Mouse (Mus musculus) liver, embryonic 16.5 days (tissue): ENCODE data around the gene Bcl2l10. TPM values are rescaled to one million over a fixed set of nuclear protein-coding genes. Genes with fewer than 3 reads are reported as not detected.

Source experiments
- ATAC-seq: fragments of 200-750 bp; cut with Nextera tagmentation; 2 replicates; pipeline ENCODE4 v1.8.0; 2017; ENCODE audit warnings: low read depth, mild to moderate bottlenecking, moderate number of reproducible peaks, moderate library complexity
- H3K27ac ChIP-seq: fragments of 300-500 bp; sonication (generic); 2 replicates; pipeline ENCODE4 v1.5.1; 2014; ENCODE audit warnings: mild to moderate bottlenecking, low read length
- H3K27me3 ChIP-seq: fragments of 300-500 bp; sonication (generic); 2 replicates; pipeline ENCODE4 v1.6.1; 2014; ENCODE audit warnings: low read depth, low read length, mixed read lengths; ENCODE audit not compliant: control insufficient read depth, insufficient read depth
- H3K36me3 ChIP-seq: fragments of 300-500 bp; sonication (generic); 2 replicates; pipeline ENCODE4 v1.6.1; 2014; ENCODE audit warnings: mild to moderate bottlenecking; ENCODE audit not compliant: control insufficient read depth, insufficient read depth
- H3K4me1 ChIP-seq: fragments of 300-500 bp; sonication (generic); 2 replicates; pipeline ENCODE4 v1.6.1; 2014; ENCODE audit warnings: low read depth, low read length, mixed read lengths; ENCODE audit not compliant: control insufficient read depth
- H3K4me2 ChIP-seq: fragments of 300-500 bp; sonication (generic); 2 replicates; pipeline ENCODE4 v1.6.1; 2014; ENCODE audit warnings: low read depth, low read length, mixed read lengths
- H3K4me3 ChIP-seq: fragments of 300-500 bp; sonication (generic); 2 replicates; pipeline ENCODE4 v1.5.1; 2014; ENCODE audit warnings: low read depth, mild to moderate bottlenecking, low read length
- H3K9ac ChIP-seq: fragments of 300-500 bp; sonication (generic); 2 replicates; pipeline ENCODE4 v1.6.1; 2014; ENCODE audit warnings: low read depth, low read length
- H3K9me3 ChIP-seq: fragments of 300-500 bp; sonication (generic); replicated peaks from 2 replicates; pipeline ENCODE4 v1.6.1; 2016; ENCODE audit warnings: low read length; ENCODE audit not compliant: control insufficient read depth
- WGBS: fragments of 180-500 bp; shearing (Covaris S2); extraction: QIAGEN DNeasy Blood & Tissue Kit; methylation state at CpG from one replicate; pipeline ENCODE4 v1.1.7; 2014; ENCODE audit not compliant: insufficient replicate concordance; 5-methylcytosine and 5-hydroxymethylcytosine counted together
- polyA plus RNA-seq: library from polyadenylated mRNA; unstranded; fragments of >200 nt; fragmentation: Nextera tagmentation; extraction: Ambion mirVana; gene quantifications from 2 replicates; pipeline ENCODE4 v1.2.1, GENCODE M21; 2015

Gene Bcl2l10
- polyA plus RNA-seq, 1 experiment from 2014 or later = not detected

GRCm38 (mm10) chr9:75376428-75376827, 28.9 kb downstream of the Bcl2l10 start:
- Histone ChIP-seq H3K27me3 (no peaks in the 10 kb centered on the region), H3K4me3 (no peak overlapping the region), H3K36me3 (no peaks in the 10 kb centered on the region), H3K9ac (no peak overlapping the region), H3K4me2 (no peak overlapping the region), H3K4me1 (no peaks in the 10 kb centered on the region), H3K27ac (no peak overlapping the region), H3K9me3 (no peaks in the 10 kb centered on the region)
- ATAC-seq = no peak
- WGBS = 47% methylated on average over 1 of the region's 1 CpGs

DNA sequence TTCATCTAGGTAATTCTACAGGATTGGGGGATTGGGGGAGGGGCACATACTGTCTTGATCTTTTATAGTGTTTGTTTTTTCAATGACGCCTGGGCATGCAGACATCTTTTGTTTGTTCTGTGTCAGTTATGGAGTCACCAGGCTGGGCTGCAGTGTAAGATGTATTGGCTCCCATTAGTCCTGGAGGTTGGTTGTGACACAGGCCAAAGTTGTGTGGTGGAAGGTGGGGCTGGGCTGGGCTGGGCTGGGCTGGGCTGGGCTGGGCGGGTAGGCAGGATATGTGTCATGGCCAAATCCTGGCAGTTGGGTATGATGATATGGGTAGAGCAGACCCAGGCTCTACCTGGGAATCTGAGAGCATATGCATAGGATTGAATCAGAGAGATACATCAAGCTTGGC, 31.2 kb downstream of the Bcl2l10 start:
- no peaks in the 10 kb centered on the region for H3K4me1 ChIP-seq
- H3K9ac ChIP-seq = no peak overlapping the region
- H3K36me3 ChIP-seq = no peaks in the 10 kb centered on the region
- H3K9me3 ChIP-seq = no peaks in the 10 kb centered on the region
- H3K27ac ChIP-seq = no peak overlapping the region
- WGBS = 66% methylated on average over 2 of the region's 2 CpGs
- no peak overlapping the region for H3K4me3 ChIP-seq
- no peaks in the 10 kb centered on the region for H3K27me3 ChIP-seq
- no peak overlapping the region for H3K4me2 ChIP-seq
- no peak for ATAC-seq

GRCm38 (mm10) chr9:75382825-75383224, 35.3 kb downstream of the Bcl2l10 start:
- no peaks in the 10 kb centered on the region; the same call in 1 of the 2 replicates for H3K36me3 ChIP-seq
- no peak overlapping the region for H3K4me3 ChIP-seq
- no peak overlapping the region for H3K27ac ChIP-seq
- H3K4me2 ChIP-seq = no peak overlapping the region
- no peaks in the 10 kb centered on the region for H3K4me1 ChIP-seq
- 80% methylated on average over 14 of the region's 14 CpGs for WGBS
- H3K9me3 ChIP-seq = no peaks in the 10 kb centered on the region
- no peaks in the 10 kb centered on the region for H3K27me3 ChIP-seq
- no peak overlapping the region for H3K9ac ChIP-seq
- ATAC-seq = no peak

DNA sequence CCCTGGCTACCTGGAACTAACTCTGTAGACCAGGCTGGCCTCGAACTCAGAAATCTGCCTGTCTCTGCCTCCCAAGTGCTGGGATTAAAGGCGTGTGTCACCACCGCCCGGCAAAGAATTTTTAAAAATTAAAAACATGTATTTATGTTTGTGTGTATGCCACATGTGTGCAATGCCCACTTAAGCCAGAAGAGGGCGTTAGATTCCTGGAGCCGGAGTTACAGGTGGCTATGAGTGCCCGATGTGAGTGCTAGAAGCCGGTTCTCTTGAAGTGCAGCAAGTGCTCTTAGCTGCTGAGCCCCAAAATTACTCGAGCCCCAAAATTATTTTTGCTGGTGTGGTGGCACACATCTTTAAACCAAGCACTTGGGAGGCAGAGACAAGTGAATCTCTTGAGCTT, 36.2 kb downstream of the Bcl2l10 start:
- H3K4me1 ChIP-seq = no peaks in the 10 kb centered on the region
- no peaks in the 10 kb centered on the region for H3K27me3 ChIP-seq
- H3K27ac ChIP-seq = no peak overlapping the region
- no peaks in the 10 kb centered on the region for H3K9me3 ChIP-seq
- no peak for ATAC-seq
- no peak overlapping the region for H3K4me3 ChIP-seq
- no peak overlapping the region for H3K9ac ChIP-seq
- no peak overlapping the region for H3K4me2 ChIP-seq
- H3K36me3 ChIP-seq = no peaks in the 10 kb centered on the region; the same call in 1 of the 2 replicates
- WGBS = 66% methylated on average over 9 of the region's 9 CpGs

GRCm38 (mm10) chr9:75384337-75384962, 36.9 kb downstream of the Bcl2l10 start:
- peaks cover 7% of the 10 kb centered on the region; the same call in 1 of the 2 replicates for H3K36me3 ChIP-seq
- H3K4me1 ChIP-seq = no peaks in the 10 kb centered on the region
- no peak overlapping the region for H3K9ac ChIP-seq
- no peaks in the 10 kb centered on the region for H3K27me3 ChIP-seq
- no peak for ATAC-seq
- H3K4me2 ChIP-seq = no peak overlapping the region
- no peak overlapping the region for H3K27ac ChIP-seq
- H3K4me3 ChIP-seq = no peak overlapping the region
- WGBS = 62% methylated on average over 3 of the region's 3 CpGs
- H3K9me3 ChIP-seq = no peaks in the 10 kb centered on the region

GRCm38 (mm10) chr9:75385218-75385974, 37.8 kb downstream of the Bcl2l10 start:
- H3K9ac ChIP-seq = no peak overlapping the region
- no peak overlapping the region for H3K4me3 ChIP-seq
- no peak for ATAC-seq
- no peak overlapping the region for H3K4me2 ChIP-seq
- no peaks in the 10 kb centered on the region for H3K4me1 ChIP-seq
- peaks cover 7% of the 10 kb centered on the region; the same call in 1 of the 2 replicates for H3K36me3 ChIP-seq
- H3K27me3 ChIP-seq = no peaks in the 10 kb centered on the region
- H3K27ac ChIP-seq = no peak overlapping the region
- 69% methylated on average over 9 of the region's 9 CpGs for WGBS
- no peaks in the 10 kb centered on the region for H3K9me3 ChIP-seq

GRCm38 (mm10) chr9:75393251-75393650, 45.7 kb downstream of the Bcl2l10 start:
- WGBS = 77% methylated on average over 12 of the region's 12 CpGs
- H3K9me3 ChIP-seq = no peaks in the 10 kb centered on the region
- ATAC-seq = no peak
- no peak overlapping the region for H3K4me3 ChIP-seq
- no peaks in the 10 kb centered on the region for H3K27me3 ChIP-seq
- H3K9ac ChIP-seq = no peak overlapping the region
- H3K36me3 ChIP-seq = peaks cover 22% of the 10 kb centered on the region
- no peaks in the 10 kb centered on the region for H3K4me1 ChIP-seq
- no peak overlapping the region for H3K4me2 ChIP-seq
- H3K27ac ChIP-seq = no peak overlapping the region

DNA sequence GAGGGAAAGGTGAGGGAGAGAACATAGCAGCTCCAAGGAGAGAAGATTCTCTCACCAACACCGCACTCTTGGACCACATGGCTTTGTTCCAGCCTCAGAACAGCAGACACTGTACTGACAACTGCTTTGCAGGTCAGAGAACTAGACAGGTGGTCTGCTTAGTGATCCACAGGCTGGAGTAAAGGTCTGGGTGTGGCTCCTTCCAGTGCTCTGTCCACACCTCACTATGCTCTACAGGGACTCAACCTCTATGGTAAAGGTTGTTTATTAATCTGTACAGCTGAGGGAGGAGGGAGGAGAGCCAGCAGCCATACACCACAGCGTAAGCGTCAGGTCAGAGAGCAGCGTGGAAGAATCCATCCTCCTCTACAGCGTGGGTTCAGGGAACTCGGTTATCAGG, 48.4 kb downstream of the Bcl2l10 start:
- Histone ChIP-seq H3K4me3 (no peak overlapping the region), H3K27me3 (no peaks in the 10 kb centered on the region), H3K4me1 (no peaks in the 10 kb centered on the region; the same call in 1 of the 2 replicates), H3K9me3 (no peaks in the 10 kb centered on the region), H3K4me2 (no peak overlapping the region), H3K36me3 (peaks cover 15% of the 10 kb centered on the region), H3K9ac (no peak overlapping the region), H3K27ac (no peak overlapping the region)
- 53% methylated on average over 6 of the region's 6 CpGs for WGBS
- ATAC-seq = no peak

DNA sequence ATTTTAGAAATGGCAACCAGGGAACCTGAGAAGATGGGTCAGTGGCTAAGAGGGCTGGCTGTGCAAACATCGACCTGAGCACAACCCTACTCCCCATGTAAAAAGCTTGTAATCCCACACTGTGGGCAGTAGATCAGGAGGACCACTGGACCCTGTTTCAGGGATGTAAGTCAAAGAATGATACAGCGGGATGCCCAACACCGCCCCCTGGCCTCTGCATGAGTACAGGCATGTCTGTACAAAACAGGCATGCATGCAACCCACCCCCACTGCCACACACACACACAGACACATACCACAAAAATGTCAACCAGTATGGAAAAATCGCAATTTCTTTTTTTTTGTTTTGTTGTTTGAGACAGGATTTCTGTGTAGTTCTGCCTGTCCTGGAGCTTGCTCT, 51.5 kb downstream of the Bcl2l10 start:
- H3K27ac ChIP-seq = no peak overlapping the region
- no peak overlapping the region for H3K4me3 ChIP-seq
- H3K27me3 ChIP-seq = no peaks in the 10 kb centered on the region
- peaks cover 8% of the 10 kb centered on the region; the same call in 1 of the 2 replicates for H3K4me1 ChIP-seq
- no peak overlapping the region for H3K4me2 ChIP-seq
- ATAC-seq = no peak
- WGBS = 78% methylated on average over 4 of the region's 4 CpGs
- no peak overlapping the region for H3K9ac ChIP-seq
- H3K36me3 ChIP-seq = peaks cover 5% of the 10 kb centered on the region; the same call in 1 of the 2 replicates
- H3K9me3 ChIP-seq = no peaks in the 10 kb centered on the region
